Mouse (Mus musculus): Measurements from ENCODE around the gene Nrl. TPM values are rescaled to one million over a fixed set of nuclear protein-coding genes. Genes with fewer than 3 reads are reported as not detected.

Nrl gene
- total RNA-seq, 2 experiments from 2014 or later: not detected

DNA sequence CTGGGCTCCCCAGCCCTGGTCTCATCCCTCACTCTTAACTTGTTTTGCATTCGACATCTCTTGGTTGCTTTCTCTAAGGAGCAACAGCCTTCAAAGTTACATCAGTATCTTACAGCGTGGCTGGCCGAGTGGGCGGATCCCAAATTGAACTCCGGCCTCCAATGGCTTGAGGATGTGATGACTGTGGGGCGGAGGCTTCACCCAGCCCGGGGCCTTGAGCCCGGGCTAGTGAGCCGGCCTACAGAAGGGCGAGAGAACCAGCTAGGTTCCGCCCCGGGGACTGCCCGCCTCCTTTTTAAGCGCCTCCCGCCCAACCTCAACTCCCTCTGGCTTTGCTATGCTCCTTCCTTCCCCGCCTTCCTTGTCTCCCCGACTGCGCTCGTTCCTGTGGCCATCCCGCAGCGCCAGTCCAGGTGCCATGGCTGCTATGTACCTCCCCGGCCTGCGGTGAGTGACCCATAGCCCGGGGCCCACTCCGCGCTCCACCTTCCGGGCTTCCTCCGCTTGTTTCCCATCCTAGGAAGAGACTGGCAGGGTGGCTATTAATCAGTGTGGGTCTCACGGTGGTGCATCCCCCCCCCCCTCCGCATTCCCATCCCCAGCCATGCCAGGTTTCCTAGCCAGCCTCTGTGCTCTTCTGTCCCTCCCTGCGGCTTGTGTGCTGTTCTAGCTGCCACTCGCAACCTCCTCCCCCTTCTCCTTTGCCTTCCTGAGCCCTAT, 15.4 kb upstream of the Nrl start, which contains the start of gene Pck2:
TSS of gene Pck2 (plus strand) at position 200 of the 720 bp plus-strand sequence.
- peak; percentile 98 for ATAC-seq (replicated peaks; ENCODE audit: poor library complexity, severe bottlenecking)

DNA sequence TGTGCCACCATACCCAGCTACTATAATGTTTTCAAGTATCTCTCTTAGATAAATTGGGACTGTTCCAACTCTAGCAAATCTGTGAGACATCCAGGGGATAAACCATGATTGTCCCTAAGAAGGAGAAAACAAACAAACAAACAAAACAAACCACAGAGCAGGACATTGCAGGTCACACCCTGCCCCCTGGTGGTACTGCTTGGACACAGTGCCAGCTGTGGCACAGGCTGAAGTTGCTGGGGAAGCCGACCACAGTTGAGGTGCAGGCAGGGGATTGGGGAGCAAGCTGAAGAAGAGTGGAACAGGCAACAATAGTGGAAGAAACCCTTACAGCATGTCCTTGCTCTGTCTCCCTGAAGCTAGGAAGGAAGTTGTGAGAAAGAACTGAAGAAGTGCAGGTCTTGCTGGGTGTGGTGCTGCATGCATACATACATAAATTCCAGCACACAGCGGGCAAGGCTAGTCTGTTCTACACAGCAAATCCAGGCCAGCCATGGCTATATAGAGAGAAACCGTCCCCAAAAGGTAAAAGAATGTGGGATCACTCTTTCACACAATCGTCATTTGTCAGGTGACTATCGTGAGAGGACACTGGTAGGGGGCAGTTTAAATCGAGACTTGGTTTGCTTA, 11.4 kb upstream of the Nrl start:
- ATAC-seq (replicated peaks; ENCODE audit: poor library complexity, severe bottlenecking): no peak

DNA sequence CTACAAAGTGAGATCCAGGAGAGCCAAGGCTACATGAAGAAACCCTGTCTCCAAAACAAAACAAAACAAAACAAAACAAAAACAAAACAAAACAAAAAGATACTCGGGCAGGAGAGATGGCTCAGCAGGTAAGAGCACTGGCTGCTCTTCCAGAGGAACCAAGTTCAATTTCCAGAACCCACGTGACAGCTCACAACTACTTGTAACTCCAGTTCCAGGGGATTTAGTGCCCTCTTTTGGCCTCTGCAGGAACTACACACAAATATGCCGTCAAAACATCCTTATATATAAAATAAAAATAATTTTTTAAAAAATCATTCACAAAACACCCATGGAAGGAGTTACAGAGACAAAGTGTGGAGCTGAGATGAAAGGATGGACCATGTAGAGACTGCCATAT, 3.2 kb upstream of the Nrl start:
- peak; percentile 70 for ATAC-seq (replicated peaks; ENCODE audit: poor library complexity, severe bottlenecking)

DNA sequence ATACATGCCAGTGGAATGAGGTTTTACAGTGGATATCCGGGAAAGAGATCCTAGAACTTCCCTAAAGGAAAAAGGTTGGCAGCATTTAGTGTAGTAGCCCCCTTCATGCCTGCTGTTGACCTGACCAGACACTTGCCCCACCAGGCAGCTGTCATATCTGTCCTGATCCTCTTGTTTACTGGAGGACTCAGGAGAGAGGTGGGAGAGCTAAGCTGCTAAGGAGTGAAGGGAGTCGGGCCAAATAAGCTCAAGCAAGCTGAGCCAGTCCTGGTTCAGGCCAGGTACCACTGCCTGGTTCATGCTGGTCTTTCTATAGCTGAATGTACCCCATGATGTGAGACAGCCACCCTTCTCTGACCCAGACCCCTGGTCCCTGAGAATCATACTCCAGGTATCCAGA, 1.9 kb upstream of the Nrl start:
- no peak for ATAC-seq (replicated peaks; ENCODE audit: poor library complexity, severe bottlenecking)

DNA sequence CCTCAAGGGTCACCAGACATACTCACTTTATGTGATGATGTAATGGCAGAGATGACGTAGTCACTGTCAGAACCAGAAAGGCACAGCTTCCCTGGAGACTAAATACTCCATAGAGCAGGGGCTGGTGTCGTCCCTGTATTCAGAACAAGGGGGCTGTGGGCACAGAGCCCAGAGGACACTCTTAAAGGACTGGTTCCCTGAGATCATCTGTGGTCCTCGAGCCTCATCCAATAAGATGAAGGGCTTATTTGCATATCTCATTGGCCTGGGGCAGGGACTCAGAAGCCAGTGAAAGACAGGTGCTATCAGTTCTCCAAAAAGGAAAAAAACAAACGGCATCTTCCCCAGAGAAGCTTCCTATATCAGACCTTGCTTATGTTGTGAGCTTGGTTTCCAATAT, 719 bp downstream of the Nrl start:
- no peak for ATAC-seq (replicated peaks; ENCODE audit: poor library complexity, severe bottlenecking)

DNA sequence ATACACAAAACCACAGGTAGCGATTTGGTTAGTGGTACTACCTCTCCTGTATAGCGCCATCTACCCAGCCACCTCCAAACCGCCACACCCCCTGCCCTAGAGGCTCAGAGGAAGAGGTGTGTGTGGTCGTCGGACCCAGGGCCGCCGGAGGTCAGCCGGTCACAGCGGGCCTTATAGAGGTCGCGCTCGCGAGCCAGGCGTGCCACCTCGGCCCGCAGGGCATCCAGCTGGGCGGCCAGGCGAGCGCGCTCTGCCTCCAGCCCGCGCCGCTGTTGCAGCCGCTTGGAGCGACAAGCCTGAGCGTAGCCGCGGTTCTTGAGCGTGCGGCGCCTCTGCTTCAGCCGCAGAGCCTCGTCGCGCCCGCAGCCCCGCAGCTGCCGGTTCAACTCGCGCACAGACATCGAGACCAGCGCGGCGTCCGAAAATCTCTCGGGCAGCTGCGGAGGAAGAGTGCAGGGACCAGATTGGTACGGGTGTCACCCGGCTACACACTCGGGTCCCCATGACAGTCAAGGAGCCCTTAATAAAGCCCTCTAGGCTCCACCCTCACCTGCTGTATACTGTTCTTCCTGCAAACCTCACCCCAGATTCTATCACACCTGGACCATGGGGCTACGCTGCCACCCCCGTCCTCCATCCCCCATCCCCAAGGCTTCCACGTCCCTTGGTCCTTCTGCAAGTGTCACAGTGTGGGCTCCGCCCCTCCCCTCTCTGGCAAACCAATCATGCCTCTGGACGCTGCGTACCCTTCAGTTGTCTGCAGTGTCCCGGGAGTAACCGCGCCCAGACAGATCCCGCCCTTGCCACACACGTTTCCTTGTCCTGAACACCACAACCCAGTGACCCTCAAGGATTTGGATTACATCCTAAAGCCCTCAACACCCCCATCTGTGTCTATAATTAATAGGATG, 4.1 kb downstream of the Nrl start:
- peak; percentile 43 for ATAC-seq (replicated peaks; ENCODE audit: poor library complexity, severe bottlenecking)

DNA sequence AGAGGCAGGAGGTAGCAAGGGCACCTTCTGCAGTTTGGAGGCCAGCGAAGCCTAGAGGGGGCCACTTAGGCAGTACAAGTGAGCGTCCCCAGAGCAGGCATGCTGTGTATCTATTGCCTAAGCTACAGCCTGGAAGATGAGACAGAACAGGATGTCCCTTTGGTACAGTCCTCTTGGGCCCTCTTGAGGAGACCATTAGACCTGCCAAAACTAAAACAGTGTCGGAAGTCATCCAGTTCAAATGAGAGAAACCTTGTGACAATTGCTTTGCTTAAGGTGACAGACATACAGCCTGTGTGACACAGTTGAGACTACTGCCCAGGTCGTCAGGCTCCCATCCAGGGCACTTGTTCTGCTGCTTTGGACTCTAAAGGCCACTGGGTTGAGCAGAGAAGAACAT, 5.2 kb downstream of the Nrl start:
- ATAC-seq (replicated peaks; ENCODE audit: poor library complexity, severe bottlenecking): no peak

DNA sequence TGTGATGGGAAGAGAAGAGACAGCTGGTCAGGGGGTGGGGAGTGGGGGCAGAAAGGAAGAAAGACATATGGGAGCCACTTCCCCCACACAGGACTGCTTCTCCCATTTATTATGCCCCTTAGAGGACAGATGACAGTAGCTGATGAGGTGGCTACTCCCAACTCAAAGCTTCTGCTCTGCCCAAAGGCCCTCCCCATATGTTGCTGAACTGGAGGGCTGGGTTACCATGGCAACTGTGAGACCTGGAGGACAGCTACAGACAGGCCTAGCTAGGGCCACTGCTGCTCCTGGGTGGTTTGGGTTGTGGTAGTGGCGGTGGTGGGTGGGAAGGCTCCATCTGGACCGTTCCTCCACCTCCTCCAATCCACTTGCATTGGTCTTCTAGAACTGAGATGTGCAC, 5.9 kb downstream of the Nrl start:
- ATAC-seq (replicated peaks; ENCODE audit: poor library complexity, severe bottlenecking): no peak

DNA sequence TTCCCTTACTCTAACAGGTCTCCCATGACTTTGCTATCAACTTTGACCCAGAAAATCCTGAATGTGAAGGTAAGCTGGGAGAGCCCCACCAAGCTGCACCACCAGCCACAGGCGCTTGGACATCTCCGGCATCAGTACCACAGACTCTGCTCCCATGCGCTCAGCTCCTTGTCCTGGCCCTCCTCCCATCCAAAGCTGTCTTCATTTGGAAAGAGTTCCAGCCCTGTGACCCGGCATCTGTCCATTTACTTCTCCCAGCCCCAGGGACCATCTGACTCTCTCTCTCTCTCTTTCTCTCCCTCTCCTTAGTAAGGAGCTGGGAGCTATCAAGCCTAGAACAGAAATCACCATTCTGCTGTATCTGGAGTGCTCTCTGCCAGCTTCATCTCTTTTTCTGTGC, 8.9 kb downstream of the Nrl start:
- no peak for ATAC-seq (replicated peaks; ENCODE audit: poor library complexity, severe bottlenecking)

DNA sequence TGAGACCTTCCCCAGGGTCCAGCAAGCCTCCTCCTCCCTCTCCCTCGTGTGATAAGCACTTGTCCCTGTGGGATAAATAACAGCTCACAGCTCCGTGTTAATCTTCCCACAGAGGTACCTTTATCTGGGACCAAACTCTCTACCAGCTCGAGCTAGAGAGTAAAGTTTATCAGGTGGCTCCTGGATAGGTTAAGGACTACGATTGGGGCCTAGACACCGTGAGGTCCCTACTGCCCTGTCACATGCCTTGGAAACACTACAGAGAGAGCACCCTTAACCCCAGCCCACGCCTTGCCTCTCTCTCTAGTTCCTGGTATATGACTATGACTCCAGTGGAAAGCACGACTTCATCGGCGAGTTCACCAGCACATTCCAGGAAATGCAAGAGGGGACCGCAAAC, 10.9 kb downstream of the Nrl start:
- ATAC-seq (replicated peaks; ENCODE audit: poor library complexity, severe bottlenecking): no peak

DNA sequence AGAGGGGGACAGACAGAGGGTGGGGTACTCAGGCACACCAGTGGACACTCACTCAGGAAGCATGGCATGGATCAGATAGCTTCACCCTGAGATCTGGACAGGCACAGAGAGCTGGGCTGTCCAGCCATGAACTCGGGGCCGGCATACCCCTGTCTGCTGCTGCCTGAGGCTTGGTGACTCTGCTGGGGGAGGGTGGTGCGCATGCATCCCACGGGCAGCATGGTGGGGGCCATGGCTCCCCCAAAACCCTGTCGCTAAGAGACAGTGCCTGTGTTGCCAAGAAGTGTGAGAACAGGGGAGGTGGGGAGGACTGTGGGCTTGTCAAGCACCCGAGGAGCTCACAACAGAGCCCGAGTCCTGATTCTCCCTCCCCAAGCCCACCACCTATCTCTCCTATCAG, 13.7 kb downstream of the Nrl start:
- no peak for ATAC-seq (replicated peaks; ENCODE audit: poor library complexity, severe bottlenecking)

DNA sequence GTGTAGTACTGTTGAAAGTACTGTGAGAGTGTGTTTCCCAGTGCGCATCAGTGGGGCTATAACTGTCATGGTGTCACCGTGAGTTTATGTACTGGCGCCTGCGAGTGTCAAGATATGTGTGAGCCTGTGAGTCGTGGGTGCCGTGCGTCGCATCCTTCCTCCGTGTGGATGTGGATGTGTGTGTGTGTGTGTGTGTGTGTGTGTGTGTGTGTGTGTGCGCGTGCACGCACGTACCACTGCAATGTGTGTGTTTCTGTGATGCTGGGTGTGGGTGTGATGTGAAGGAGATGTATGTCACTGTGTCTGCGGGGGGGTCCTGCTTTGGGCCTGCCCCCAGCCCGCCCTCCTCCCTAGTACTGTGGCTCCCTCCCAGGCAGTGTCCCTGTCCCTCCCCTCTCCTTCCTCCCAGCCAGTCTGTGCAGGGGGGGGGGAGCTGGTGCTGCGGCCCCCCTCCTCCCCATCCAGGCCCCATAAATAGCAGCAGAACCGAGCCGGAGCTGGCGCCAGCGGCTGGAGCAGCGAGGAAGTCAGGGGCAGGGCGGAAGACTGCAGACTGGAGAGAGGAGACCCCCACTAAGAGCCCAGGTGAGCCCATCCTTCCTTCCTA, 14.6 kb downstream of the Nrl start, which contains the start of gene Cpne6:
TSS of gene Cpne6 (plus strand) at position 321 of the 607 bp plus-strand sequence.
- no peak for ATAC-seq (replicated peaks; ENCODE audit: poor library complexity, severe bottlenecking)

DNA sequence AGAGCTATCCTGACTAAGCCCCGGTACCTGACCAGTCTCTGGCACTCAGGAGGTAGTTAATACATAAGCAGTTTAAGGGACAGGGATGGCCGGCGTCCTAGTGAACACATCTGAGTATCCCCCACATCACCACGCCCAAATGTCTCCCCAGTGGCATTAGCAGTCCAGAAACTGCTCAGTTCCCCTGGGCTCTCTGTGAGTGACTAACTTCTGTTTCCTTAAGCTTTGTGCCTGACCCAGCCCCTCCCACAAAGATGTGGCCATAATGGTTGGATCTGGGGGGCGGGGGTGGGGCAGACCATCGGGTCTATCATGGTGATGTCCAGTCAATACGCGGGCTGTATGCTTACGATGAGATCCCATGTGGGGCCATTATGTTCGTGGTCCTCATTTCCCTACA, 15.2 kb downstream of the Nrl start:
- ATAC-seq (replicated peaks; ENCODE audit: poor library complexity, severe bottlenecking): no peak; the same call in 1 of the 2 replicates

DNA sequence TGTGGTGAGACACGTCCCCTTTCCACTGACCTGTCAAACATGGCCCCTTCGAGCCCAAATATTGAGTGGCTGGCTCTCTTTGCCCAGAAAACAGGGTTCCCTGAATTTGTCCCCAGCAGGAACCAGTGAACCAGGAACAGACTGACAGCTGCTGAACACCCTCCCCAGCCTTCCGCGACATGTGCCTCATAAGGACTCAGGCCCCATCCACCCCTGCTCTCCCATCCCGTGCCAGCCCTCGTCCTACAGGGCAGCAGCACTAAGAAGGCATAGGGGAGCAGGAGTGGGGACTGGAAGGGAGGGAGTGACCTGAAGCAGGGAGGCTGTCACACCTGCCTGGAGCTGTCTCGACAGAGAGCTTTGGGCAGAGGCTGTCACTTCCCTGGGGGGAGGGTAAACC, 17.0 kb downstream of the Nrl start:
- ATAC-seq (replicated peaks; ENCODE audit: poor library complexity, severe bottlenecking): no peak

DNA sequence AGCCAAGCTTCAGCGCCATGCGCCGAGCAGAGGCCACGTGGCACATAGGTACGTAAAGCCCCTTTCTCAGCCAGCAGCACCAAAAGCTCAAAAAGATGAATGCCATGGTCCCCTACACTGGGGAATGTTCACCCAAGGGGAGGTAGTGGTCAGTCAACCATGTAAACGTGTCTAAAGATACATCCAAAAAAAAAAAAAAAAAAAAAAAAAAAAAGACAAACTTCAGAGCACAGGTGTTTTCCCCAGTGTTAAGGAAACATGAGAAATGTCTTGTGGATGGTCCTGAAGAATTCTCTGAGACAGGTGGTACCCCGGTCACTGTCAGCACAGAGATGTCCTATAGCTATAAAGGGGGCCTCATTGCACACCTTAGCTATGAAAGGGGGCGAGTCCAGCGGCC, 19.2 kb downstream of the Nrl start:
- no peak for ATAC-seq (replicated peaks; ENCODE audit: poor library complexity, severe bottlenecking)

DNA sequence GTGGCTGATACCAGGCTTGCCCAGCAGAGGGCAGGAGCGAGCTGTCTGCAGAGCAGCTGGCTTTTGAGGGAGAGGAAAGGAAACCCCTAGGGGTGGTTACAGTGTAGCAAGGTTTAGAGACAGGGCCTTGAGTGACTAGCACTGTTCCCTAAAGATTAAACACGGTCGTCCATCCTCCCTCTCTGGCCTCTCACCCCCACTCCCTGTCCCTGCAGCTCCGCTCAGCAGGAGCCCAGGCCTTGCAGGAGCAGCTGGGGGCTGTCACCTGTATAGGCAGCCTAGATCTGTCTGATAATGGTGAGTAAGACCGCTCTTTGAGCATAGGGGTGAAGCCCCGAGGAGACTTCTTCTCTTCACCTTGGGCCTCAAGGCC, 27.3 kb downstream of the Nrl start:
- ATAC-seq (replicated peaks; ENCODE audit: poor library complexity, severe bottlenecking): peak; percentile 94

DNA sequence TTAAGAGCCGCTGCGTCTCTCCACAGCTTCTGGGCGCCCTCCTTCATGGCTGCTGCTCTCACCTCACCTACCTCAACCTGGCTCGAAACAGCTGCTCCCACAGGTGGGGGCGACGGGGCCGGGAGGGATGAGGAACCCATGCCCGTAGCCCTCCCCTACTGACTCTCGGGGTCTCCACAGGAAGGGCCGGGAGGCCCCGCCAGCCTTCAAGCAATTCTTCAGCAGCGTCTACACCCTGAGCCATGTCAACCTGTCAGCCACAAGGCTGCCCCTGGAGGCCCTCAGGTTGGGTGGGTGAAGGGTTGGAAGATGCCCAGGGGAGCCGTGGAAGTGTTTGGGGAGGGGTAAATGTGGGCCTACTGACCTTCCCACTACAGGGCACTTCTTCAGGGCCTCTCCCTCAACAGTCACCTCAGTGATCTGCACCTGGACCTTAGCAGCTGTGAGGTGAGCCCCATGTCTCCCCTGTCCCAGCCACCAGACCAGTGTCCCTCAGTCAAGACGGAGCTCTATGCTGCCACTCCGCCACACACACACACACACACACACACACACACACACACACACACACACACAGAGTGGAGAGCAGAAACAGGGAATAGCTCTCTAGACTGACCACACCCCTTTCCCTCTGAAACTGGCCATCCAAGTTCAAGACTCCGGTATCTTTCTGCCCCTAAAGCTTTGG, 27.9 kb downstream of the Nrl start:
- ATAC-seq (replicated peaks; ENCODE audit: poor library complexity, severe bottlenecking): no peak

DNA sequence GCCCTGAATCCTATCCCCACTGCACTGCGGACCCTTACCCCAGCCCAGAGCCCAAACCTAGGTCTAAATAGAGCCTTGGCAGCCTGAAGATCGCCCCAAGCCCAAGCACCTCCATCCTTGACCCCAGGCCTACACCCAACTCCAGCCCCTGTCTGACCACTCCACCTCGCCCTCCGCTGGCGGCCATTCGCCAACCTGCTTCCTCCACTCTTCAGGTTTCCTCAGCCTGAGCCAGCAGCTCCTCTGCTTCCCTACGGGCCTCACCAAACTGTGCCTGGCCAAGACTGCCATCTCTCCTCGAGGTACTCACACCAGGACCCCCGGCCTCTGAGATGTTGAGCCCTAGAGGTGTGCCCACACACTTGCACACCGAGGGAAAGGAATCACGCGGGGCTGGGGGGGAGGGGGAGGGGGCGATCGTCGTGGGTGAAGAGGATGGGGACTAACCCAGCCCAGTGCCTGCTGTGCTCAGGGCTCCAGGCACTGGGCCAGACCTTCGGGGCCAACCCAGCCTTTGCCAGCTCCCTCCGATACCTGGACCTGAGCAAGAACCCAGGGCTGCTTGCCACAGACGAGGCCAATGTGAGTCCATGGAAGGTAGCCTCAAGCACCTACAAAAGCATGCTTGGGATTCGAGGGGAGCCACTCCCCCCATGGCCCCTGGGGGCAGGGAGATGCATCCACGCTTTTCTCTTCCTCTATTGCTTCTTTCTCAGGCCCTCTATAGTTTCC, 29.1 kb downstream of the Nrl start:
- no peak for ATAC-seq (replicated peaks; ENCODE audit: poor library complexity, severe bottlenecking)

DNA sequence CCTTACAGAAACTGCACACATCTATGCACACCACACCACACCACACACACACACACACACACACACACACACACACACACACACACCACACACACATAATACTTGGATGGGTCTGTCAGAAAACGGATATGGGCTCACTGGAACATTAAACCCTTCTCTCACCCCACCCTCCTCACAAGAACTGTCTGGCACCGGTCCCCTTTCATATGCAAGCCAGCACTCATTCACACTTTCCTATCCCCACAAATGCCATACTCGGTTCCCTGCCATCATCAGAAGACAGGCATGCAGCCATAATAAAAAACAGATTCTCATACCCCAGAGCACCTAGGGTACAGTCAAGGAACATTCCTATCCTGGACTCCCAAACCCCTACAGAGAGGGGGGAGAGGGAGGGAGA, 32.7 kb downstream of the Nrl start:
- ATAC-seq (replicated peaks; ENCODE audit: poor library complexity, severe bottlenecking): no peak
